Mouse (Mus musculus) limb, embryonic 10.5 days (tissue): ENCODE measurements at regions not wholly inside any gene's neighbourhood (a gene's known extent, or its start where the extent isn't known, plus 50 kb on each side); places are given as distances from the start of the nearest gene placed in this dataset.
A peak's percentile ranks its signal among the peaks of the same experiment; 100 is the strongest.

Source experiments
- DNase-seq: peaks from one replicate; pipeline ENCODE4 v3.0.0-alpha.2; 2017; ENCODE audit warnings: low spot score
- H3K27ac ChIP-seq: fragments of 300-500 bp; sonication (generic); 2 replicates; pipeline ENCODE4 v1.5.1; 2016; ENCODE audit warnings: mild to moderate bottlenecking
- H3K27me3 ChIP-seq: fragments of 300-500 bp; sonication (generic); 2 replicates; pipeline ENCODE4 v1.6.1; 2016; ENCODE audit warnings: low read depth, mild to moderate bottlenecking; ENCODE audit not compliant: poor library complexity, severe bottlenecking
- H3K36me3 ChIP-seq: fragments of 300-500 bp; sonication (generic); 2 replicates; pipeline ENCODE4 v1.6.1; 2016; ENCODE audit warnings: mild to moderate bottlenecking, moderate library complexity
- H3K4me1 ChIP-seq: fragments of 300-500 bp; sonication (generic); 2 replicates; pipeline ENCODE4 v1.6.1; 2016
- H3K4me3 ChIP-seq: fragments of 300-500 bp; sonication (generic); 2 replicates; pipeline ENCODE4 v1.5.1; 2016; ENCODE audit warnings: mild to moderate bottlenecking, moderate library complexity
- H3K9me3 ChIP-seq: fragments of 300-500 bp; sonication (generic); replicated peaks from 2 replicates; pipeline ENCODE4 v1.6.1; 2016; ENCODE audit warnings: mild to moderate bottlenecking
- WGBS: fragments of 180-500 bp; shearing (Covaris S2); methylation state at CpG from one replicate; pipeline ENCODE4 v1.1.7; 2016; 5-methylcytosine and 5-hydroxymethylcytosine counted together

DNA sequence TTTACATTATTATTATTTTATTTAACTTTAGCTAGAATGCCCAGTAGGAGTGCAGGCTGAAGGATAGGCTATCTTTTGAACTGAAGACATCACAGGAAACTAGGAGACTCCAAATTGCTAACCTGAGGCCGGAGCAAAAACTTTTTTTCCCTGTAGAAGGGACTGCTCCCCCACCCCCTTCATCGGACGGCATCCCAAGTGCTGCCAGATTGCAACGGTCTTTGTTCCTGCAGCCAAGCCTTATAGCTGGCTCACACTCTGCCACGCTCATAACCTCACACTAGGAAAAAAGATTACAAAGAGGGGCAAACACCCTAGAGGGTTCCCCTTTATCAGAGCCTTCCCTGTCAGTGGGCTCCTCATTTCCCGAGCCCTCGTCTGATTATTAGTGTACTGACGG, 896.7 kb downstream of the 5730522E02Rik start:
- no peak for DNase-seq
- no peaks in the 10 kb centered on the region for H3K9me3 ChIP-seq
- H3K4me1 ChIP-seq, result peaks cover 15% of the 10 kb centered on the region
- no peak overlapping the region for H3K27ac ChIP-seq
- no peak overlapping the region for H3K4me3 ChIP-seq
- no peaks in the 10 kb centered on the region for H3K27me3 ChIP-seq
- H3K36me3 ChIP-seq, result no peaks in the 10 kb centered on the region
- WGBS, result 41% methylated on average over 8 of the region's 8 CpGs

DNA sequence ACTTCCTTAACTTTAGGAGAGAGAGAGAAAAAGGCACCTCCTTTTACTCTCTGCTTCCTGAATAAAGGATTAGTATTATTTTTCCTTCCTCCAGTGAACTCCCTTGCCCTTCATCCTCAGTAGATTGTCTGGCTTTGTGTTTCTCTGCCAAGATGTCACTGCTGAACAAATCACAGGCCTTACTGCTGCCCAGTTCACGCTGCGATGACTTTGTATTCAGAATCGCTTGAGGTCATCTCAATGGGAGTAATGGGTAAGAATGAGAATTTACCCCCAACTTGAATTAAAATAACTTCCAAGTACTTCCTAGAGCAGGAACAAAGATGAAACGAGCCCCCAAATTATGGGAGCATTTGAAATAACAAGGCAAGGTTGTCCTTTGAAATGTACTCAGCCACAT, 897.3 kb downstream of the 5730522E02Rik start:
- Histone ChIP-seq H3K4me3 (no peak overlapping the region), H3K36me3 (no peaks in the 10 kb centered on the region), H3K9me3 (no peaks in the 10 kb centered on the region), H3K27ac (no peak overlapping the region), H3K4me1 (peaks cover 15% of the 10 kb centered on the region), H3K27me3 (no peaks in the 10 kb centered on the region)
- 63% methylated on average over 4 of the region's 4 CpGs for WGBS
- DNase-seq, result no peak

DNA sequence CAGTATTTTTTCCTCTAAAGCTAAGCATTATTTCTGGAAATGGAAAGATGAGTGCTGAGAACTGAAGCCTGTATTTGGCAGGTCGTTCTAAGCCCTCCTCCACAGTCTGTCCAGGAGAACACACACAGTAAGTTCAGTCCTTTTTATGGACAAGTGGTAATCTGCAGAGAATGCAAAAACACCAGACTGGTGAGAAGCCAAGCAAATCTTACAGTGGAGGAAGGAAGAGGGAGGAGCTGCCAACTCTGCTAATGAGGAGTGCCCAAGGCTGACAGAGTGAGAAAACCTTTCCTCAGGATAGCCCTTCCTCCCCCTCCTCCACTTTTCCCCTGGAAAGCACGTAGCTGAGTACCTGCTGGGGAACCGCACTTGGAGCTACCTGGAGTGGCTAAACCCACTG, 899.8 kb downstream of the 5730522E02Rik start:
- 53% methylated on average over 3 of the region's 3 CpGs for WGBS
- no peak overlapping the region for H3K4me3 ChIP-seq
- H3K27ac ChIP-seq, result no peak overlapping the region
- peaks cover 15% of the 10 kb centered on the region for H3K4me1 ChIP-seq
- no peak for DNase-seq
- H3K27me3 ChIP-seq, result no peaks in the 10 kb centered on the region
- no peaks in the 10 kb centered on the region for H3K9me3 ChIP-seq
- no peaks in the 10 kb centered on the region for H3K36me3 ChIP-seq

DNA sequence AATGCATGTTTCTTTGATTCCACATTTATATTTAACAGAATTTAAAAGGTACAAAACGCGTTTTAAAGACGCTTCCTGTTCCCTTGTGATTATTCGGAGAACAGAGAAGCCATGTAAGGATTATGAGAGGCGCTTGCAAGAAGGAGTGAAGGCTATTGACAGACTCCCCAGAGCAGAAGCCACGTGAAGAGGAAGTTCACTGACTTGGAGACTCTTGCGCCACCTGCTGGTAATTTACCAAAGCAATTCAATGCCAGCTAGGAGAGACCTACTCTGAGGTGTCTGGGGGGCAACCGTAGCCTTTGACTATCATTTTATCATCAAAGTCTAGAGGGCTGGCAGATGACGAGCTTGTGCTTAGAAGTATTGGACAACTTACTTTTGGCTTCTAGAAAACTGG, 909.4 kb downstream of the 5730522E02Rik start:
- peak; percentile 72 for DNase-seq
- Histone ChIP-seq H3K36me3 (no peaks in the 10 kb centered on the region), H3K9me3 (no peaks in the 10 kb centered on the region), H3K4me1 (0 out of 2 replicates have a peak, but pooled peaks cover 4% of the 10 kb centered on the region), H3K27me3 (no peaks in the 10 kb centered on the region), H3K4me3 (no peak overlapping the region), H3K27ac (no peak overlapping the region)
- WGBS, result 26% methylated on average over 9 of the region's 9 CpGs

DNA sequence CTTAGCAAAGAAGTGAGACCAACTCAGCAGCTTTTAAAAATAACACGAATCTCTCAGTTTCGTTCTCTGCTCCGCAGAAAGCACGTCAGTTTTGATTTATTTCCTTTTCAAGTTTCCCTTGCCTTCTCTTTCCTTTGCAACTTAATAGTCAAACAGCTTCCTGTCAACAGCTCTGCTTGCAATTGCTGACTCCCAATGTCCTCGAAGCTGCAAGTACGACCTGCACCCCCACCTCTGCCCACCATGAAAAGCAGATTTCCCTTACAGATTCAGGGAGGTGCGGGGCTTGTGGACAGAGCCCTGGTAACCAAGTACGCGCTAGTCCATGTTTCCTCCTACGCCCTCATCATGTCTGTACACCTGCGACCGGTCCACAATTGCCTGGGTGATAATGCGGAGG, 922.2 kb downstream of the 5730522E02Rik start:
- H3K27ac ChIP-seq, result 0 out of 2 replicates have a peak overlapping the region, but pooled peaks have one; percentile 21
- WGBS, result 56% methylated on average over 13 of the region's 13 CpGs

DNA sequence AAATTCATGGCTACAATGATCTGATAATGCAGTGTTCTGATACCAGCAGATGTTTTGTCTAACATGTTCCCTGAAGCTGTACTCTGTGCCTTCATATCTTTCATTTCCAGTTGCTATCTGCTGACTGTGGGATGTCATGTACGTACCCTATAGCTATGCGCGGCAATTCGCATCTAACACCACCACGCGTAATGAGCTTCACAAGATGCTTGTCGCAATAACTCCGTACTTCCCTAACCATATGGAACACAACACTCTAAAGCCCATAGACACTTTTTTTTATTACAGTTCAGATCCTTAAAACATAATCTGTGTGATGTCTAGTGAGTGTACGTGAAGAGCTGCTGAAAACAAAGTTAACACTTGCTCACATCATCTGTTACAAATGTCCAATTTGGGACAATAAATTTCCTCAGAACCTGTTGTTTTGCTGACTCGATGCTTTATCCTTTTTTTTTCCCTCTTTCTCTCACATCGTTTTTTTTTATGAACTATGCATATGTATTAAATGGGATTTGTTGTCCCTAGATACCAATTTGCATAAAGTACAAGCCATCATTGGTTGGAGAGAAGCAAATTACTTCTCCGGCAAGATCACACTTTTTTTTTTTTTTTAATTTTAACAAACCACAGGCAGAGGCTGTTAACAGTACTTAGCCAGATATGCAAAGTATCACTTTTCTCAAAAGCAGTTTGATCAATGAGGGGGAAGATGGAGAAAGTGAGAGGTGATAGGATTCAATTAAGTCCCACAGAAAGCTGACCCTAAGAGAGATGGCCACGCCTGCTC, 922.9 kb downstream of the 5730522E02Rik start:
- Histone ChIP-seq H3K27me3 (no peaks in the 10 kb centered on the region), H3K36me3 (no peaks in the 10 kb centered on the region), H3K27ac (no peak overlapping the region), H3K4me3 (0 out of 2 replicates have a peak overlapping the region, but pooled peaks have one; percentile 27), H3K9me3 (no peaks in the 10 kb centered on the region), H3K4me1 (peaks cover 29% of the 10 kb centered on the region)
- 79% methylated on average over 13 of the region's 13 CpGs for WGBS
- DNase-seq, result no peak

More for the DNA sequence above, 922.2 kb downstream of the 5730522E02Rik start:
- DNase-seq, result no peak
- Histone ChIP-seq H3K4me1 (peaks cover 29% of the 10 kb centered on the region), H3K9me3 (no peaks in the 10 kb centered on the region), H3K4me3 (peak overlapping the region; percentile 27), H3K36me3 (no peaks in the 10 kb centered on the region), H3K27me3 (no peaks in the 10 kb centered on the region)

DNA sequence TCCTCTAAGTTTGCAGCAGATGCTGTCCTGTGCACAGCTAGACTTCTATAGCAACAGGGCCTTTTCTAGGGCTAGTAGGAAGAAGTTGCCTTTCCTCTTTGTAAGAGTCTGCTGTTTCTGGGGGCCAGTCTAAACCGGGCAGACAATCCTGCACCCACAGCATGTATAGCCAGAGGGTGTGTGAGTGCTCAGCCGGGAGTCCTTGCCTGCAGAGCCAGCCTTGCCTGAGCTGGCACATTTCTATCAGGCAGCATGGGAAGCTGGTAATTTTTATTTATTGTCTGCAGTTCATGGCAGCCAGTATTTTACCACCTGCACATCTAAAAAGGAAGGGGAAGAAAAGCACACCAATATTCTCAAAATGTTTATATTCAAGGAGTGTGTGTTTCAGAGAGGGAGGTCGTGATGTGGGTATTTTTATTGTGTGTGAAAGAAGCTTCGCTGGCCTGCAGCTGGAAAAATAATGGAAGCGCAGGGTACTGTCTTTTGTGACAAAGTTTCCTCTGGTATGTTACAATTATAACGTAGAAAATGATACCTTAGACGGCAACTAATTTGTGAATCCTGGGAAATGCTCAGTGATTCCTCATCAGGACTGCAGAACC, 940.5 kb downstream of the 5730522E02Rik start:
- H3K4me3 ChIP-seq, result no peak overlapping the region
- no peaks in the 10 kb centered on the region for H3K36me3 ChIP-seq
- 0 out of 2 replicates have a peak, but pooled peaks cover 2% of the 10 kb centered on the region for H3K9me3 ChIP-seq
- 22% methylated on average over 7 of the region's 7 CpGs for WGBS
- H3K27ac ChIP-seq, result 0 out of 2 replicates have a peak overlapping the region, but pooled peaks have one; percentile 42
- peaks cover 4% of the 10 kb centered on the region for H3K4me1 ChIP-seq
- H3K27me3 ChIP-seq, result no peaks in the 10 kb centered on the region
- DNase-seq, result no peak

DNA sequence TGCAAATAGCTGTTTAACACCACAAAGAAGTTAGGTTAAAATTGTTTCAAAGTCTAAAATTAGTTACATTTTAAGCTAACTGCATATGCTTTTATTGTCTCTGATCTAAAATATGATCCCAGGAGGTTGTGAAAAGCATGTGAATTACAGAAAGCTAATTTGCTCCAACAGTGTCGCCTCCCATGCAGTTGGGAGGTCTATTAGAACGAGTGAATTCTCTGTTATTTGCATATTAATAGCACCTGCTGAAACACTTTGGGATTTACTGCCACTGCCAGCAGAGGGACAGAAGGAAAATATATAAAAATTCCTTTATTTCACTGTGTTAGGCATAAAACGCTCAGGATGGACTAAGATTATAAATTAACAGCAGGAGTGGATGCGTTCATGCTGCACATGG, 947.7 kb downstream of the 5730522E02Rik start:
- 41% methylated on average over 4 of the region's 4 CpGs for WGBS
- H3K27me3 ChIP-seq, result no peaks in the 10 kb centered on the region
- 0 out of 2 replicates have a peak, but pooled peaks cover 2% of the 10 kb centered on the region for H3K9me3 ChIP-seq
- no peaks in the 10 kb centered on the region for H3K4me1 ChIP-seq
- no peak overlapping the region for H3K4me3 ChIP-seq
- H3K36me3 ChIP-seq, result no peaks in the 10 kb centered on the region
- H3K27ac ChIP-seq, result no peak overlapping the region
- DNase-seq, result no peak

DNA sequence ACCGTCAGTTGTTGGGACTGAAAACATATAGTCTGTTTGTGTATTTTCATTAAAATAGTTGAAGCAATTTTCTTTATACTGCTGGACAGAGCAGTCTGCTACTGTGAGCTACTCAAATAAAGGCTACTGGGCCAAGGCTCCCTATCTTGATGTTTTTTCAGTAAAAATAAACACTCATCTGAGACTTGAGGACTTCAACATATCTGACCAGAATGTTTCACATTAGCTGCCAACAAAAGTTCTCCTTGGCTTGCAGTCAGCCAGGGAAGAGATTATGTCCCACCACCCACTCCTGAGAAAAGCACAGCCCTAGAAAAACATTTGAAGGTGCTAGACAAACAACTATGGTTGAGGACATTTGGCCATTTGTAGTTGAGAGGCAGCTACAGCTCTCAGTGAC, 950.9 kb downstream of the 5730522E02Rik start:
- H3K36me3 ChIP-seq, result no peaks in the 10 kb centered on the region
- no peak overlapping the region for H3K4me3 ChIP-seq
- no peaks in the 10 kb centered on the region for H3K27me3 ChIP-seq
- no peak for DNase-seq
- no peak overlapping the region for H3K27ac ChIP-seq
- H3K4me1 ChIP-seq, result no peaks in the 10 kb centered on the region
- WGBS, result 92% methylated on average over 1 of the region's 1 CpGs
- no peaks in the 10 kb centered on the region for H3K9me3 ChIP-seq

DNA sequence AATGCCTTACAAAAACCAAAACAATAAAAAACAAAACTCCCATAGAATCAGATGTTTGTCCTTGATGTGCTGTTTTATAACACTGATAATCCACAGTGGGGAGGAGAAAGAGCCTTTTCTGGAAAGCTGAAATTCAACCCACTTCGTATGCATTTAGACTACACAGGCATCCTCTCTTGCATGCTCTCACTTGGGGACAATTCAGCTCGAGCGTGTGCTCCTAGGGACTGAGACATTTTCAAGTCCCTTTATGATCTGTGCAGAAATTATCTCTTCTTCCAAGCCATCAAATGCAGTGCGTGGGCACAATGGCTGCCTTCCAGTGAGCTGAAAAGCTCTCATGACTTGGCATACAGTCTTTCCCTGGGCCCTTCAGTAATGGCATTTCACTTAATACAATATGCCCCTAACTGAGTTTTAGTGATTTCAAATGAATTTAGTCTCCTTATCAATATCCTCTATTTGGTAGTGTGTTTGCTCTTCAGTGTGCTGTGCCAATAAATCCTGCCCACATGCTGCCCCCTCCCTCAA, 977.1 kb downstream of the 5730522E02Rik start:
- Histone ChIP-seq H3K4me1 (no peaks in the 10 kb centered on the region), H3K9me3 (no peaks in the 10 kb centered on the region), H3K27me3 (no peaks in the 10 kb centered on the region), H3K36me3 (no peaks in the 10 kb centered on the region), H3K27ac (no peak overlapping the region), H3K4me3 (no peak overlapping the region)
- 87% methylated on average over 4 of the region's 4 CpGs for WGBS
- no peak for DNase-seq
